Mouse (Mus musculus): ENCODE data around the gene 1110059G10Rik. TPM values are rescaled to one million over a fixed set of nuclear protein-coding genes. Genes with fewer than 3 reads are reported as not detected.

The 1110059G10Rik gene
- total RNA-seq (2023) = 10 to 100 TPM; 28.4 to 38.9 TPM

DNA sequence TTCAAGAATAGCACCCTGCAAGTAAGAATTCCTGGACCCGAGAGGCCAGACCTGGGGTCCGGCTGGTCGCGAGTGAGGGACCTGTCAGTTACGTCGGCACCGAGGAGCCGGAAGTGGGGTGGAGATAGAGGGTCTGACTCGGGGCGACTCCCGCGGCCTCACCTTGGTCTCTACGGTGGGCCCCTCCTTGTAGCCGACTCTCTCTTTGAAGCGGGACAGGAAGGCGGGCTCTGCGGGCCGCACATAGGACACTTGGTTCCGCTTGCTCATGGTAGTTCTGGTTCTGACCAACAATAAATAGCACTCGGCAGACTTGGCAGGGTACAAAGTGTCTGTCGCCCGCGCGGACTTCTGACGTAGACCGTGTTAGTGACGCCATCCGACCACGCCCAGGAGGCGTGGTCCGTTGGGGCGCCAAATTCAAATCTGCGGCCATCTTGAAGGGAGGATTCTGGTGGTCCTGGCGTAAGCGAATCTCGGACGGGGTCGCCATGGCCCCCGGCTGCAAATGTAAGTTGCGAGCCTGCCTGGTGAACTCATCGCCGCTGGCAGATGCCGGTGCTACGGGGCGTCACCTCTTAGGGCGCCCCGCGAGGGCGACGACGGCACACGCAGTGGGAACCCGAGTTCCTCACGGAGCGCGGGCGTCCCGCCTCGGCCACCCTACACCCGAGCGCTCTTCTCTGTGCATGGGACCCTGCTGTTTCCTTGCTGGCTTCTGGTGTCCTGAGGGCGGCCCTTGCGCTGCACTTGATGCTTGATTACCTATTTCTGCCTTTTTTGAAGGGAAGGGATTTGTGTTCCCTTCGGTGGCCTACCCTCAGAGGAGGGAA lies at the start of gene 1110059G10Rik, which contains the start of gene Kif15:
1110059G10Rik (minus strand) TSS at position 358 of the 833 bp plus-strand sequence.
Kif15 (plus strand) TSS at position 404 of the 833 bp plus-strand sequence.

DNA sequence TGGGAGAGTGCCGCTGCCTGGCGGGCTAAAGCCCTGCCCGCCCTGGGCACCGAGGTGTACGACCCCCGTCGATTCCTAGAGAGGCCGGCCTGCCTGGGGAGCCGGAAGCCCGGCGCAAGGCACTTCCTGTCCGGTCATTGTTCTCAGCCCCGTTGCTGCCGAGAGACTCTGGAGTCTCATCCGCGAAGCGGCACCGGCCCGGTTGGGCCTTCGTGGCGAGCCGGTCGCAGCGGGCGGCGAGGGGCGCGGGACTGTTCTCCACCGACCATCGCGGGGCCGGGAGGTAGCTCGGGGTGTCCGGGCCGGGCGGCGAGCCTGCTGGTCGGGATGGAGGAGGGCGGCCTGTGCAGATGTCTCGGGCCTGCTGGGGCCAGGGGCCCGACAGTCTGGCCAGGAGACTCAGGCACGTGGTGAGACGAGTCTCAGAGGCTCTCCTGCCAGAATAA lies 27.8 kb downstream of the 1110059G10Rik start, which contains the start of gene Zfp105:
Zfp105 (plus strand) TSS at position 137 of the 446 bp plus-strand sequence.

Other genes with a start within 250 kb of the 1110059G10Rik start
- not detected for gene Topaz1, start 203.7 kb downstream of the 1110059G10Rik start, total RNA-seq (2023)
- gene Tcaim, start 145.5 kb downstream of the 1110059G10Rik start, total RNA-seq (2023) = 1 to 10 TPM; 5.6 to 6.2 TPM
- gene Gm35549, start 107.0 kb downstream of the 1110059G10Rik start, total RNA-seq (2023) = not detected
- 10 to 100 TPM; 84.5 to 96.6 TPM for gene Zfp445, start 85.0 kb downstream of the 1110059G10Rik start, total RNA-seq (2023)
- 1 to 10 TPM; 1.6 to 2.3 TPM for gene Zkscan7, start 65.3 kb downstream of the 1110059G10Rik start, total RNA-seq (2023)
- gene Zfp105, start 27.9 kb downstream of the 1110059G10Rik start, total RNA-seq (2023) = 1 to 10 TPM in 1 of 2 experiments, under 1 TPM in 1; 0.67 to 1.3 TPM
- gene Kif15, start within 50 bp of the 1110059G10Rik start, total RNA-seq (2023) = 1 to 10 TPM; 2.9 to 3.4 TPM
- gene Tmem42, start 70.3 kb upstream of the 1110059G10Rik start, total RNA-seq (2023) = 1 to 10 TPM; 4.9 to 5.1 TPM
- gene Tgm4, start 83.7 kb upstream of the 1110059G10Rik start, total RNA-seq (2023) = not detected
- 10 to 100 TPM; 59.5 to 60.3 TPM for gene Zdhhc3, start 162.2 kb upstream of the 1110059G10Rik start, total RNA-seq (2023)
- 10 to 100 TPM; 27.8 to 30.9 TPM for gene Exosc7, start 162.2 kb upstream of the 1110059G10Rik start, total RNA-seq (2023)
- gene Clec3b, start 199.9 kb upstream of the 1110059G10Rik start, total RNA-seq (2023) = under 1 TPM; 0.68 to 0.91 TPM